Mouse (Mus musculus): ENCODE results near the gene Epyc.
A peak's percentile ranks its signal among the peaks of the same experiment; 100 is the strongest.

Epyc gene

GRCm38 (mm10) chr10:97682981-97683380 is 39.1 kb downstream of the Epyc start:
- H3K27me3 ChIP-seq (ENCODE audit: control insufficient read depth, insufficient read depth, low read length, poor library complexity, severe bottlenecking): no peaks in the 10 kb centered on the region
- DNase-seq (ENCODE audit: low read depth, low spot score): no peak
- H3K36me3 ChIP-seq (ENCODE audit: control insufficient read depth, insufficient read depth, low read length, poor library complexity, severe bottlenecking): no peaks in the 10 kb centered on the region

- H3K36me3 ChIP-seq (ENCODE audit: control insufficient read depth, insufficient read depth, low read length, poor library complexity, severe bottlenecking): no peaks in the 10 kb centered on the region
- no peak for DNase-seq (ENCODE audit: low read depth, low spot score)
- H3K27me3 ChIP-seq (ENCODE audit: control insufficient read depth, insufficient read depth, low read length, poor library complexity, severe bottlenecking): no peaks in the 10 kb centered on the region
Observed at GRCm38 (mm10) chr10:97687198-97687597, 43.3 kb downstream of the Epyc start.

GRCm38 (mm10) chr10:97689425-97689824 is 45.6 kb downstream of the Epyc start:
- no peaks in the 10 kb centered on the region for H3K36me3 ChIP-seq (ENCODE audit: control insufficient read depth, insufficient read depth, low read length, poor library complexity, severe bottlenecking)
- DNase-seq (ENCODE audit: low read depth, low spot score): no peak

GRCm38 (mm10) chr10:97692913-97693312 is 49.0 kb downstream of the Epyc start, which contains the start of gene Ccer1:
Gene Ccer1 (plus strand): TSS chr10:97693059.
- no peak for DNase-seq (ENCODE audit: low read depth, low spot score)
- no peaks in the 10 kb centered on the region for H3K27me3 ChIP-seq (ENCODE audit: control insufficient read depth, insufficient read depth, low read length, poor library complexity, severe bottlenecking)
- H3K36me3 ChIP-seq (ENCODE audit: control insufficient read depth, insufficient read depth, low read length, poor library complexity, severe bottlenecking): no peaks in the 10 kb centered on the region

More at GRCm38 (mm10) chr10:97689425-97689824, 45.6 kb downstream of the Epyc start:
- H3K27me3 ChIP-seq (ENCODE audit: control insufficient read depth, insufficient read depth, low read length, poor library complexity, severe bottlenecking): no peaks in the 10 kb centered on the region

- no peak for DNase-seq (ENCODE audit: low read depth, low spot score)
- H3K36me3 ChIP-seq (ENCODE audit: control insufficient read depth, insufficient read depth, low read length, poor library complexity, severe bottlenecking): no peaks in the 10 kb centered on the region
- H3K27me3 ChIP-seq (ENCODE audit: control insufficient read depth, insufficient read depth, low read length, poor library complexity, severe bottlenecking): no peaks in the 10 kb centered on the region
Observed at GRCm38 (mm10) chr10:97693398-97694135, 49.7 kb downstream of the Epyc start.

- no peaks in the 10 kb centered on the region for H3K36me3 ChIP-seq (ENCODE audit: control insufficient read depth, insufficient read depth, low read length, poor library complexity, severe bottlenecking)
- DNase-seq (ENCODE audit: low read depth, low spot score): no peak
- H3K27me3 ChIP-seq (ENCODE audit: control insufficient read depth, insufficient read depth, low read length, poor library complexity, severe bottlenecking): no peaks in the 10 kb centered on the region
Observed at GRCm38 (mm10) chr10:97702321-97702720, 58.5 kb downstream of the Epyc start.

GRCm38 (mm10) chr10:97704562-97704961 is 60.7 kb downstream of the Epyc start:
- Histone ChIP-seq H3K36me3 (ENCODE audit: control insufficient read depth, insufficient read depth, low read length, poor library complexity, severe bottlenecking) (no peaks in the 10 kb centered on the region), H3K27me3 (ENCODE audit: control insufficient read depth, insufficient read depth, low read length, poor library complexity, severe bottlenecking) (no peaks in the 10 kb centered on the region)
- peak; percentile 51 for DNase-seq (ENCODE audit: low read depth, low spot score)

- DNase-seq (ENCODE audit: low read depth, low spot score): peak; percentile 46
- Histone ChIP-seq H3K27me3 (ENCODE audit: control insufficient read depth, insufficient read depth, low read length, poor library complexity, severe bottlenecking) (no peaks in the 10 kb centered on the region), H3K36me3 (ENCODE audit: control insufficient read depth, insufficient read depth, low read length, poor library complexity, severe bottlenecking) (no peaks in the 10 kb centered on the region)
Observed at GRCm38 (mm10) chr10:97712687-97713086, 68.8 kb downstream of the Epyc start.

GRCm38 (mm10) chr10:97714584-97714983 is 70.7 kb downstream of the Epyc start:
- Histone ChIP-seq H3K36me3 (ENCODE audit: control insufficient read depth, insufficient read depth, low read length, poor library complexity, severe bottlenecking) (no peaks in the 10 kb centered on the region), H3K27me3 (ENCODE audit: control insufficient read depth, insufficient read depth, low read length, poor library complexity, severe bottlenecking) (no peaks in the 10 kb centered on the region)
- no peak for DNase-seq (ENCODE audit: low read depth, low spot score)

- DNase-seq (ENCODE audit: low read depth, low spot score): no peak
- Histone ChIP-seq H3K27me3 (ENCODE audit: control insufficient read depth, insufficient read depth, low read length, poor library complexity, severe bottlenecking) (no peaks in the 10 kb centered on the region), H3K36me3 (ENCODE audit: control insufficient read depth, insufficient read depth, low read length, poor library complexity, severe bottlenecking) (no peaks in the 10 kb centered on the region)
Observed at GRCm38 (mm10) chr10:97715289-97715906, 71.5 kb downstream of the Epyc start.

GRCm38 (mm10) chr10:97717233-97717632 is 73.4 kb downstream of the Epyc start:
- H3K27me3 ChIP-seq (ENCODE audit: control insufficient read depth, insufficient read depth, low read length, poor library complexity, severe bottlenecking): no peaks in the 10 kb centered on the region
- H3K36me3 ChIP-seq (ENCODE audit: control insufficient read depth, insufficient read depth, low read length, poor library complexity, severe bottlenecking): no peaks in the 10 kb centered on the region
- DNase-seq (ENCODE audit: low read depth, low spot score): no peak

- no peaks in the 10 kb centered on the region for H3K27me3 ChIP-seq (ENCODE audit: control insufficient read depth, insufficient read depth, low read length, poor library complexity, severe bottlenecking)
- DNase-seq (ENCODE audit: low read depth, low spot score): no peak
- H3K36me3 ChIP-seq (ENCODE audit: control insufficient read depth, insufficient read depth, low read length, poor library complexity, severe bottlenecking): no peaks in the 10 kb centered on the region
Observed at GRCm38 (mm10) chr10:97718021-97718420, 74.2 kb downstream of the Epyc start.

- no peak for DNase-seq (ENCODE audit: low read depth, low spot score)
- H3K27me3 ChIP-seq (ENCODE audit: control insufficient read depth, insufficient read depth, low read length, poor library complexity, severe bottlenecking): no peaks in the 10 kb centered on the region
- H3K36me3 ChIP-seq (ENCODE audit: control insufficient read depth, insufficient read depth, low read length, poor library complexity, severe bottlenecking): no peaks in the 10 kb centered on the region
Observed at GRCm38 (mm10) chr10:97720625-97721024, 76.8 kb downstream of the Epyc start.

- Histone ChIP-seq H3K27me3 (ENCODE audit: control insufficient read depth, insufficient read depth, low read length, poor library complexity, severe bottlenecking) (no peaks in the 10 kb centered on the region), H3K36me3 (ENCODE audit: control insufficient read depth, insufficient read depth, low read length, poor library complexity, severe bottlenecking) (no peaks in the 10 kb centered on the region)
- no peak for DNase-seq (ENCODE audit: low read depth, low spot score)
Observed at GRCm38 (mm10) chr10:97722709-97723108, 78.8 kb downstream of the Epyc start.

GRCm38 (mm10) chr10:97725929-97726328 is 82.1 kb downstream of the Epyc start:
- H3K27me3 ChIP-seq (ENCODE audit: control insufficient read depth, insufficient read depth, low read length, poor library complexity, severe bottlenecking): no peaks in the 10 kb centered on the region
- DNase-seq (ENCODE audit: low read depth, low spot score): no peak
- no peaks in the 10 kb centered on the region for H3K36me3 ChIP-seq (ENCODE audit: control insufficient read depth, insufficient read depth, low read length, poor library complexity, severe bottlenecking)
